Mouse (Mus musculus) E14TG2a.4 (cell line): ENCODE measurements around the gene Pakap.

Source experiments
- CTCF ChIP-seq: conservative IDR thresholded peaks from 2 replicates; pipeline ENCODE4 v1.5.1; 2014; ENCODE audit warnings: low read length
- POU5F1 ChIP-seq: IDR thresholded peaks from 2 replicates; pipeline ENCODE4 v1.6.1; 2014; ENCODE audit warnings: low read length, borderline replicate concordance

GRCm38 (mm10) chr4:57902619-57903018 is 334.6 kb downstream of the Pakap start:
- TF ChIP-seq CTCF (no peak), POU5F1 (no peak)
